Mouse (Mus musculus) cerebellum, adult 2 months (tissue): ENCODE results near the gene Trim38.

Experiments
- CTCF ChIP-seq: fragments of 200-500 bp; IDR thresholded peaks from 2 replicates; pipeline ENCODE4 v1.5.1; 2011; ENCODE audit warnings: low read depth, mild to moderate bottlenecking, control low read depth, low read length, moderate library complexity, borderline replicate concordance; ENCODE audit not compliant: insufficient read depth
- POLR2A ChIP-seq: fragments of 200-500 bp; IDR thresholded peaks from 2 replicates; pipeline ENCODE4 v1.6.1; 2011; ENCODE audit warnings: low read length, control low read depth, borderline replicate concordance; ENCODE audit not compliant: insufficient read depth

GRCm38 (mm10) chr13:23820179-23820940 is 50.6 kb downstream of the Trim38 start:
- TF ChIP-seq CTCF: no peak
- no peak for TF ChIP-seq POLR2A
